Mouse (Mus musculus): ENCODE measurements around the gene Ttc30b. TPM values are rescaled to one million over a fixed set of nuclear protein-coding genes. Genes with fewer than 3 reads are reported as not detected.

Ttc30b gene
- total RNA-seq (2023; ENCODE audit: inconsistent age): 3.4 to 5.1 TPM (median 4.0 TPM) in 4 replicates

DNA sequence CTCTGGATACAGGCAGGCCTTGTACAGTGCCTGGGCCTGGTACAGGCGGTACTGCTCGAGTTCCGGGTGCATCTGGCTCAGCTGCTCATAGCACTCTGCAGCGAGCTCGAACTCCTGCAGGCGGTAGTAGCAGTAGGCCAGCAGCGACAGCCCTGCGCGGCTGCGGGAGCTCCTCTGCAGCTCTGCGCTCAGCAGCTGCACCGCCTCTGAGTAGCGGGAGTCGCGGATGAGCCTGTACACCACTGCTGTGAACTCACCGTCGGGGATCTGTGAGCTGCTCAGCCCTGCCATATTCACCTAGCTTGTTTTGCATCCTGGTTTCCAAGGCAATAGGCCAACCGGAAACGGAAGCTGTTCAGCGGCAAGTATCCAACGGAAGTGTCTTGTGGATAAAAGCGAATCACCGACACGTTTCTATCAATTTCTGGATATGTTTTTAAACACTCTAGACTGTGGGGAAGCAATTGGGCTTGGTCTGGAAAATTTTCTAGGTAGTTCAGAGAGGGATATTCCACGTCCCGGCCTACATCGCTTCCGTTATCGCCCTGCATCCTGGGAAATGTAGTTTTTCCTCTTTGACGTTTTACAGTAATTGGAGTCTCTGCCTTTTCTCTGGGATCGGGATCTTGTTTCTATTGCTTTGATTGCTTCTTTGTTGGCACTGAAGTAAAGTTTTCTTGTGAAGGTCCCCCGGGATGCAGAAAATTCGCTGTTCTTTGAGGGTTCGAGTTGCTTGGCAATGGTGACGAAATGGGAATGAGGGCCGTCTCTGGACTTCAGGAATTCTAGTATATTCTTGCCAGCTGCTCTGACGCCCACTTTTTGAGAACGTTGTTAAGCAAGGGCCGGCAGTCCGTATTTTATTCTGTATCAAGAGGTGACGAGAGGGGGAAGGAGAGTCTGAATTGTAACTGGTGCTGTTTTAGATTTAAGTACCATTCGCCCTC lies at the start of gene Ttc30b:
Ttc30b (minus strand) TSS at position 469 of the 947 bp plus-strand sequence.

DNA sequence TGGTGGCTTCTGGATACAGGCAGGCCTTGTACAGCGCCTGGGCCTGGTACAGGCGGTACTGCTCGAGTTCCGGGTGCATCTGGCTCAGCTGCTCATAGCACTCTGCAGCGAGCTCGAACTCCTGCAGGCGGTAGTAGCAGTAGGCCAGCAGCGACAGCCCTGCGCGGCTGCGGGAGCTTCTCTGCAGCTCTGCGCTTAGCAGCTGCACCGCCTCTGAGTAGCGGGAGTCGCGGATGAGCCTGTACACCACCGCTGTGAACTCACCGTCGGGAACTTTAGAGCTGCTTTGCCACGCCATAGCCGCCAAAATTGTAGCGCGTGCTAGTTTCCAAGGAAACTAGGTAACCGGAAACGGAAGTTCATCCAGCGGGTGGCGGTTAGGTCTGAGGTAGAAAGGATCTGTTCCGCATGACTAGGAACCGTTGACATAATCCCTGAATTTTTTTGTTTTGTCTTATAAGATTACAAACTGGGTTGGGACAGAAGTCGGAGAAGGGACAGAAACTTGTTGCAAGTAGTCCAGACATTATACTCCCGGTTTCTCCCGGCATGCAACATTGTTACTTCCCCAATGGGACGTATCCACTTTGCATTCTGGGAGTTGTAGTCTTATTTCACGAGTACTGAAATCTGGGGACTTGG lies 43.2 kb upstream of the Ttc30b start, which contains the start of gene Ttc30a1:
Ttc30a1 (minus strand) TSS at position 528 of the 642 bp plus-strand sequence.

DNA sequence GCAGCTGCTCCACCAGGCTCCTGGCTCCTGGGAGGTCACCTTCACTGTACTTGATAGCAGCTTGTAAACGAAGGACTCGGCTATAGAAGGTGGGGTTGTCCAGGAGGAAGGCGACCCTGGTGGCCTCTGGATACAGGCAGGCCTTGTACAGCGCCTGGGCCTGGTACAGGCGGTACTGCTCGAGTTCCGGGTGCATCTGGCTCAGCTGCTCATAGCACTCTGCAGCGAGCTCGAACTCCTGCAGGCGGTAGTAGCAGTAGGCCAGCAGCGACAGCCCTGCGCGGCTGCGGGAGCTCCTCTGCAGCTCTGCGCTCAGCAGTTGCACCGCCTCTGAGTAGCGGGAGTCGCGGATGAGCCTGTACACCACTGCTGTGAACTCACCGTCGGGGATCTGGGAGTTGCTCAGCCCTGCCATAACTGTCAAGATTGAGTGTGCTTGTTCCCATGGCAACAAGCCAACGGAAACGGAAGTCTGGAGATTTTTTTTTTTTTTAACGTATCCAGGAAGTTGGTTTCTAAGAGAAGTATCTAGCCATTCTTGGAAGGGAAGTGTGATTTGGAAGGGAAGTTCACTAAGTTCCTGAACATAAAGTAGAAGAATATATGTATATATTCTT lies 39.5 kb upstream of the Ttc30b start, which contains the start of gene Ttc30a2:
Ttc30a2 (minus strand) TSS at position 419 of the 617 bp plus-strand sequence.

Other genes starting within 250 kb of the Ttc30b start
- gene Nfe2l2, start 233.9 kb downstream of the Ttc30b start, total RNA-seq (2023; ENCODE audit: inconsistent age): 72.2 to 77.9 TPM (median 73.7 TPM) in 4 replicates
- 37.2 to 48.9 TPM (median 42.2 TPM) in 4 replicates for gene Agps, start 106.4 kb downstream of the Ttc30b start, total RNA-seq (2023; ENCODE audit: inconsistent age)
- not detected in 4 replicates for gene Ttc30a2, start 39.6 kb upstream of the Ttc30b start, total RNA-seq (2023; ENCODE audit: inconsistent age)
- gene Ttc30a1, start 43.4 kb upstream of the Ttc30b start, total RNA-seq (2023; ENCODE audit: inconsistent age): 1.8 to 2.3 TPM (median 2.1 TPM) in 4 replicates

Measured in B cell, adult (primary cell).